Mouse (Mus musculus): ENCODE results near the gene Rgs10.
A peak's percentile ranks its signal among the peaks of the same experiment; 100 is the strongest.
"Not testable (repeated sequence)": the region's sequence is repeated elsewhere in the genome, so short reads cannot be mapped to it uniquely, and the experiment has no call there.

The Rgs10 gene

GRCm38 (mm10) chr7:128369366-128369765 lies 49.2 kb downstream of the Rgs10 start:
- no peak for DNase-seq

DNA sequence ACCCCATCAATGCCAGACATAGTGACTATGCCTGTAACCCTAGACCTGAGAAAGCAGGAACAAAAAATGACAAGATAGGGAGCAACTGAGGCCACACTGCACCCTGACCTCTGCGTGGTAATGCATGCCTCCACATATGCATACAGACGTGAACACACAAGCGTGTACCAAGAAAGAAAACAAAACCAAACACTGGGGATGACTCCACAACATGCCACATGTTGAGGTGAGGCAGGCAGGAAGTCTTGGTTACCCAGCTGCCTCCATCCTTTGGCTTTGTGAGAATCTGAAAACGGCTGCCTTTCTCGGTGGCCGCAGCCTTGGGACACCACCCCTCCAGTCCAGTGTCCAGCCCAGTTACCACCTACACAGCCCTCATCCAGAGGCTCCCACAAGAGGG lies 49.7 kb downstream of the Rgs10 start:
- no peak for DNase-seq

DNA sequence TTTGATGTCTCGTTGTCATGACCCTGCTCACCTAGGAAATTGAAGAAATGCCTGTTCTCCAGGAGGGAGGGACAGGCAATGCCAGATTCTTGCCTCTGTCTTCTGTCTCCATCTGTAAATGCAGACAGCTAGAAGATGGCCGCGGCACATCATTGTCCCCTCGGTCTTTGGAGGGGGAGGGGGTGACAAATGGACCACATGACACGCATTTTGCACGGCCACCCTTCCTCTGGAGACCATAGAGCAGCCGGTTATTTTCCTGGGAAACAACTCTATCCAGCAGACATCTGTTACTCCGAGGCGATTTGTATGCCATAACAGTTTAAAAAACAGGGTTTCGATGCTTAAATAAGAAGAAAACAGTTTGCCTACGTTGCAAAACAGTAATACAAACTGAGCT lies 51.9 kb downstream of the Rgs10 start:
- no peak for DNase-seq

DNA sequence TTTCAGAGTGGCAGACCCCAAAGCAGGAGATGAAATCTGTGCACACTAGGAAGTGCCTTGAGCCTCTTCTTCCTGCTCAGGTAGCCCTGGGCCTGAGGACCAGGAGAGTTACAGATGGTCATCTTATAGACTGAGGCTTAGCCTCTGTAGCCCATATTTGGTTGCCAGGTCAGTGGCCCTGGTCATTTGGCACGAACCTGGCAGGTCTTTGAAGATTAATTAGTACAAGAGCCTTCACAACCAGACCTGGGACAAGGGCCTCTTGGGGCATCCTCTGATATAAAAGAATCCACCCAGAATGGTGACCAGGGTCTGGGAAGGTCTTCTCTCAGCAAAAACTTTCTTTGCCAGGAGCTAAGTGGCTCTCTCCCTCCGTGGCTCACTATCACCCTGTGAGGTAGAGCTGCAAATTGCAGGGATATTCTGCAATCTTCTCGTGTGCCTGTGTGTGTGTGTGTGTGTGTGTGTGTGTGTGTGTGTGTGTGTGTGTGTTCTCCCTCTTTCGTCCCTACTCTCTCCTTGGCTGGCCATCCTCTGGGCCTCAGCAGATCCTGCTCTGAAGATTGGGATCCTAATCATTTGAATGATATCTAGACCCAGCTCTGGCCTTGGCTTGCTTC lies 53.4 kb downstream of the Rgs10 start:
- DNase-seq = no peak

GRCm38 (mm10) chr7:128364526-128364925 lies 54.0 kb downstream of the Rgs10 start:
- no peak for DNase-seq

DNA sequence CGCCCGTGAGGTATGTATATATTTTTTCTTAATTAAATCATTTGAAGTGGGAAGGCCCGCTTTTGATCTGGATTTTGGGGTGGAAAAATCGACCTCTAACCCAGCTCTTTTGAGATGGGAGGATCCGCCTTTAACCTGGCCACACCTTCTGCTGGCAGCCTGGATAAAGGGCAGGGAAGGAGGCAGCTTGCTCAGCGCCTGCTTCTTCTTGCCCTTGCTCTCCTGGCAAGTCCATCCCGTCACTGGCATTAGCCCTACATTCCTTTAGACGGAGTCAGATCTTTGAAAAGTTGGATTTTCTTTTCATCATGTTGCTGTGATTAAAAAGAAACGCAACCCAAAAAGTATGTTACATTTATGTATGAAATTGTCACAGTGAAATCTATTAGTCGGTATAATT lies 54.8 kb downstream of the Rgs10 start:
- DNase-seq = no peak

DNA sequence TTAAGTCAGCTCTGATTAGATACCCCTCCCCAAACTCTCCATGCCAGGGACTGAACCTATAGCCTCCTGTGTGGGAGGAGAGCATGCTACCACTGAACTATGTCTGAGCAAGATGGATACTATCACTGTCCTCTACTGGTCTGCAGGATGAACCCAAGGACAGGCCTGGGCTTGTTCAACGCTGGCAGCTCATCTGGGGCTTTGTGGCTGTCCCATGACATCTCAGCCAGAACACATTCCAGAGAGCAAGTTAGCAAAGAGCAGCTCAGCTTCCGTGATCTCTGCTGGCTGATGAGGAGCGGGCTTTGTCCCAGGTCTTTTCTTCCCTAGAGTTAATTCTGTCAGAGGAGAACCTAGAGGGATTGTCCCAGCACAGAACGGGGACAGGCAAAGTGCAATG lies 55.6 kb downstream of the Rgs10 start:
- no peak for DNase-seq

GRCm38 (mm10) chr7:128359741-128360140 lies 58.8 kb downstream of the Rgs10 start:
- no peak for DNase-seq

- no peak for DNase-seq
Measured at GRCm38 (mm10) chr7:128359164-128359563, 59.4 kb downstream of the Rgs10 start.

- no peak for DNase-seq
Measured at GRCm38 (mm10) chr7:128358741-128359140, 59.8 kb downstream of the Rgs10 start.

DNA sequence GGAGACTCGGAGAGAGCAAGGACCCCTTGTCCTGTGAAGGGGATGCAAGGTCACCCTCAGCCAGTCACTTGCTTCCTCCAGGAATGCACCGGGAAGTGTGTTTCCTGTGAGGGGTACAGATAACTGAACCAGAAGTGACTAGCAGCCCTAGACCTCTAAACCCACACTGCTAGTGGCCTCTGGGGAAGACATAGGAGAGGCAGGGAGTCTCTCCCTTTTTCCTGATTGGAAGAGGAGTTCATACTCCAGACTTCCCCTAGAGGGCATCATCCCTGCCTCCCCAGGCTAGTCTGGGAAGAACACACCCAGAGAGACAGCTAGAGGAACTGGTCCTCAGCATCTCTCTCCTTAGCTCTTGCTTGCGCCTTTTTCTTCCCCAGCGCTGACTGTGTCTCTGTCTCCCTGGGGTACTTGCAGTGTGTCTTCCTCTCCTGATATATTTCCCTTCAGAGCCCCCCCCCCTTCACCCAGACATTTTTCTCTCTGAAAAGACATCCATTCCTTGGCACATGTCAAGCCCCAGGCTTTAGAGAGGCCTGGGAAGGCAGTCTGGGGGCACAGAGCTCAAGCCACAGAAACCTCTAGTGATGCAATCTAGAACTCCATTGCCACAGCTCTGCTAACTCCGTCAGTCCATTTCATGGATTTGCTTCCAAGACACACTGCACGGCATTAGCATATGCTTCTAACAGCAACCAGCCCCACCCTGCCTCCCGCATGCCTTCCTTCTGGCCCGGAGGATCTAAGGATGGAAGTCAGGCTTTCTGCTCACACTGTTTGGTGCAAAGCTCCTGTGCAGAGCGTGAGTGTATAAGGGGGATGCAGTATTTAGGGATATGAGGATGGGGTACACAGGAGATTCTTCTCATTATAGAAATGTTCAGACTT lies 61.4 kb downstream of the Rgs10 start:
- no peak for DNase-seq

DNA sequence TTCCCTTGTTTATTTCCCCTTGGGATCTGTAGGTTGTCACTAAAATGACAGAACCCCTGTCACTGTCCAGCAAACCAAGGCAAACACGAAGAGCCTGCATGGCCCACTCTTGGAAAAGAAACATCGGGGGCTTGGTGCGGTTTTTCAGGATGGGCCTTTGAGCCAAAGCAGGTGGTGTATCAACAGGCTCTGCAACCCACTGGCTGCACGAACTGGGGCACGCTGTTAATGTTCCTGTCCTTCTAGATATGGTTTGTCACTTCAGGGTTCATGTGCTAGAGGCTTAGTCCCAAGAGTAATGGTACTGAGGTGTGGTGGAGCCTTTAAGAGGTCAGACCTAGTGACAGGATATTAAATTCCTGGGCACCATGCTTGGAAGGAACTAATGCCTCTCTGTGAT lies 63.1 kb downstream of the Rgs10 start:
- no peak for DNase-seq

- DNase-seq = no peak
Measured at GRCm38 (mm10) chr7:128352721-128353120, 65.8 kb downstream of the Rgs10 start.

- DNase-seq = no peak
Measured at GRCm38 (mm10) chr7:128351176-128351575, 67.4 kb downstream of the Rgs10 start.

DNA sequence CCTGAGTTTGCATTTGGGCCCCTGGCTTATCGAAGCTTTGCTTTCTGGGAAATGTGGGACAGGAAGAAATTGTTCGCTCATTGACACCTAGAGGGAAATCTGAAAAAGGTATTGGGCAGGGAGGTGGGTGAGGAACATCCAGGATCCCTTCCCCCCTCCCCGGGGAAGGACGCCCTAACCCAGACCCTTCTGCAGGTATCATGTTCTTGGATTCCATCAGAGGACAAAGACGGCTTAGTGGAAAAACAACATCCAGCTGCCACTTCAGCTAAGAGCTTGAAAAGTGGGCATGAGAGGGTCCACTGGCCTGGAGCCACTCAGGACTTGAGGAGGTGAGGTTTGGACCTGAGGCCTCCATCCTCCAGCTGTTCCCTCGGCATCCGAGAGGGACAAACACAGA lies 68.2 kb downstream of the Rgs10 start:
- no peak for DNase-seq

DNA sequence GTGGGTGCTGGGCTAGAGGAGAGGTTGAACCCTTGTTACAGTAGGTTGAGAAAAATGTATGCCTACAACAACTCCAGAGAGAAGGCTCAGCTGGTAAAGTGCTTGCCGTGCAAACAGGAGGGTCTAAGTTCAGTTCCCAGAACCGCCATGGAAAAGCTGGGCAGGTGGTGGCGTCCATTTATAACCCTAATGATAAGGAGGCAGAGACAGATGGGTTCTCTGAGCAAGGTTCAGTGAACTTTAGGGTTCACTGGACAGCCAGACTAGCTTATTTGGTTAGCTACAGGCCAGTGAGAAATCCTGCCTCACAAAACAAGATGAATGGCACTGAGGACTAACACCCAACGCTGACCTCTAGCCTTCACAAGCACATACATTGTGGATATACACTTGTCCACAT lies 68.8 kb downstream of the Rgs10 start:
- no peak for DNase-seq

- DNase-seq = no peak
Measured at GRCm38 (mm10) chr7:128348608-128349007, 70.0 kb downstream of the Rgs10 start.

DNA sequence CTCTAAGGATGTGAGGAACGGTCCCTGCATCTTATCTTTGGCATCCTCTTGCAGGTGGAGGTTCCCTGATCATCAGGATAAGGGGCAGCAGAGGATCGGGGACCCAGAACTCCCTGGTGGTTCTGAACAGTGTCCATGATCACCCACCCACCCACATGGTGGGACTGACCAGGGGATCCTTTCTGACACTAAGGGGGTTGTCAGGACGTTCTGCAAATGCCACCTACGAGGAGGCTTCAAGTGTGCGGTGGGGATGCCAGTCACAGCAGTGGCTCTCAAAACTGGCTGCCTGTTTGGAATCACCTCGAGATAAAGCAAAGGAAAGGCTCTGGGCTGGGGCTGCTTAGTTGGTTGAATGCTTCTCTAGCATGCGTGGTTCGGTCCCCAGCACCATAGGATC lies 71.6 kb downstream of the Rgs10 start:
- no peak for DNase-seq

DNA sequence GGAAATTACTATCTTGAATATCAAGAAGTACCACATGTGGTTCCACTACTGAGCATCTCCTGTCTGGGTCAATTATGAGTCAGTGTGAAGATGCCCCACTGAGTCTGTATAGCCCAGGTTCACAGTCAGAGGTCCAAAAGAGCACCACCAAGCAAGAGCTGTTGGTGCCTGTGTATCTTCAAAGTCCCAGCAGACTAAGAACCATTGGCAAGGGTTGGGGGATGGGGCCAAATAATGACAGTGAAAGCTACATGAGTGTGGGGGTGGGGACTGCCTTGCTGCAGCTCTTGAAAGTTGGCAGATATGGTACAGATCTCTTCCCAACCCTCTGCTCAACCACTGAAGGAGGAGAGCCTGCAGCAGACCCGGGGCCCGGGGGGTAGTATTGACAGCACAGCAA lies 72.0 kb downstream of the Rgs10 start:
- no peak for DNase-seq

DNA sequence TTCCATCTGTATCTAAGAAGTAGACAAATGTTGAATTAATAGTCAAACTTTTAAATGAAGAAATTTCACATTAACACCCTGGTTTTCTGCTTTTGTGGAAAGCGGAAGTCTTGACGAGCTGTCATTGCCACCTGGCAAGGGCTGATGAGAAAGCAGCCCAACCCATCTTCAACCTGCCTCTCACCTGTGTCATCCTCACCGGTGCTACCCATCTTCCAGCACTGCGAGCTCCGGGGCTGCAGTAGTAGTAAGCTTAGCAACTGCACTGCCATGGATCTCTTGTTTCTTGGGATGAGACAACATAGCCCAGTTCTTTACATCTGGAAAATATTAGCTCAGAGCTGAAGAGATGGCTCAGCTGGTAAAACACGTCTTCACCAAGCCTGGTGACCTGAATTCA lies 72.9 kb downstream of the Rgs10 start:
- no peak for DNase-seq

DNA sequence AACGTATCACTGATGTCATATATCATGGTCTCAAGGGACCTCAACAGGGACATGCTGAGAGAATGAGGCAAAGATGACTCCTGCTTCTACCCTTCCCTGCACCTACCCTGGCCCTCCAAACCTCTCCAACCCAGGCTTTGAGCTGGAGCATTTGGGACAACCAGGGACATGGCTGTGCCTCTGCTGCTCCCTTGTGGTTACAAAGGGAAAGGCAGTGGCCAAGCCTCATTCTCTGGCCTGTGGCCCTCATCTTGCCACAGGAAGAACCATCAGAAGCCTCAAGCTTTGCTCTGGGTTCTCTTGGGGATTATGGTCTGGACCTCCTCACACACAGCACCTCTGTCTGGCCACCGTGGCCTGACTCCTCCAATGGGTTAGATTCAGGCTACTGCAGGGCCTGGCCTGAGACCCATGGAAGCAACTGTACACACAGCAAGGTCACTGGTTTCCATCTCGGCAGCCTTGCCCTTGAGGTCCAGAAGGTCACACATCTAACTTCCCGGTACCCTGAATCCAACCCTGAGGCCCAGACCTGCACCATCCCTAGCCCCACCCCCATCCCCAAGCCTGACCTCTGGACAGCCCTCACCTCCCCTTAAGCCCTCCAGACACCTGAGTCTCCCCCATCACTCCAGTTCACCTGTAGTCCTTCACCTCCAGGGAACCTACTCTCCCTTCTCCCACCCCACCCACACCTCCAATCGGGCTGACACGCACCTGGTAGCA lies 73.5 kb downstream of the Rgs10 start:
- peak; percentile 51 for DNase-seq

DNA sequence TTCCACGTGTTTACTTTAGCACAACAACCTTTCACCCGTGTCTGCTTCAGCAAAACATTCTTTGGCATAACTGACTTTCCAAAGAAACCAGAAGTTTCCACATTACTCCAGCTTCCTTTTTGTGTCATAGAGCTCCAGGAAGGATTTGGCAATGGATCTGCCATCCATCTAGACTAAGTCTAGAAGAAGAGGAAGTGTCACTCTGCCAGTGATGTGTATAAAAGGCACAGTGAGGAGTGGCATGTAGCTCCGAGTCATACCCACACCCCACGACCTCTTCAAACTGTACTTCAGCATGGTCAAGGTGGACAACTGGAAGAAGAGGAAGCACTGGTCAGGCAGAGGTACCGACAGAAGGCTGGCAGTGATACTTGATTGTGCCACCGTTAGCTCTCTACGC lies 74.1 kb downstream of the Rgs10 start:
- DNase-seq = no peak

DNA sequence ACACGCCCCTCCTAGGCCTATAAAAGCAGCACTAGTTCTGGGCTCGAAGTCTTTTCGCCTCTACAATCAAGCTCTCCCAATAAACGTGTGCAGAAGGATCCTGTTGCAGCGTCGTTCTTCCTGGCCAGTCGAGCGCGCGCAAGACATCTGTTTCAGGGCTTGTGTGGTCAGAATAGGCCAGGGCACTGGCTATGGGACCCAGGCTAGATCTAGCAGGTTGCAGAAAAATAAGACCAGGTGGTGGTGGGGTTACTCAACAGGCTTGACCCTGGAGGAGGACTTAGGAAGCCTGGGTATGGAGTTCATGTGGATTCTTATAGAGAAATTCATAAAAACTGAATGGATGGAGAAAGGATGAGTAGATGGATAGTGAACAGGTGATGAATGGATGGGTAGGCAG lies 75.9 kb downstream of the Rgs10 start:
- not testable (repeated sequence) for DNase-seq

- not testable (repeated sequence) for DNase-seq
Measured at GRCm38 (mm10) chr7:128340321-128340720, 78.2 kb downstream of the Rgs10 start.
